Mouse (Mus musculus): ENCODE measurements at regions not wholly inside any gene's neighbourhood (a gene's known extent, or its start where the extent isn't known, plus 50 kb on each side); places are given as distances from the start of the nearest gene placed in this dataset. TPM values are rescaled to one million over a fixed set of nuclear protein-coding genes. Genes with fewer than 3 reads are reported as not detected.

GRCm38 (mm10) chr4:137117471-137118331, 69.1 kb upstream of the Zbtb40 start:
- Histone ChIP-seq H3K9ac (replicated peaks; ENCODE audit: low read length, poor library complexity, severe bottlenecking) (peak overlapping the region; percentile 40), H3K4me3 (ENCODE audit: low read depth, low read length) (peak overlapping the region; percentile 25), H3K27me3 (ENCODE audit: insufficient read depth, low read length) (no peaks in the 10 kb centered on the region), H3K4me1 (ENCODE audit: insufficient read depth, low read length) (peaks cover 3% of the 10 kb centered on the region; the same call in 1 of the 2 replicates), H3K36me3 (ENCODE audit: insufficient read depth, low read length) (no peaks in the 10 kb centered on the region), H3K4me2 (ENCODE audit: low read depth, low read length, poor library complexity, severe bottlenecking) (peak overlapping the region; percentile 56), H3K27ac (ENCODE audit: low read depth, low read length) (peak overlapping the region; percentile 39; the same call in 1 of the 2 replicates), H3K9me3 (ENCODE audit: low read length) (no peaks in the 10 kb centered on the region)
- ATAC-seq (ENCODE audit: low FRiP score) (peak; percentile 62), DNase-seq (ENCODE audit: low spot score) (peak; percentile 53)
- TF ChIP-seq CTCF (IDR thresholded peaks at IDR 0.05): peak; percentile 17
- WGBS: under 1% methylated on average over 26 of the region's 27 CpGs

GRCm38 (mm10) chr4:137115062-137115461, 66.5 kb upstream of the Zbtb40 start:
- 80% methylated on average over 14 of the region's 14 CpGs for WGBS
- DNase-seq (ENCODE audit: low spot score) (no peak), ATAC-seq (ENCODE audit: low FRiP score) (no peak)
- no peak for TF ChIP-seq CTCF (IDR thresholded peaks at IDR 0.05)
- H3K9ac ChIP-seq (replicated peaks; ENCODE audit: low read length, poor library complexity, severe bottlenecking): no peak overlapping the region
- no peak overlapping the region for H3K27ac ChIP-seq (ENCODE audit: low read depth, low read length)
- H3K4me3 ChIP-seq (ENCODE audit: low read depth, low read length): no peak overlapping the region
- H3K27me3 ChIP-seq (ENCODE audit: insufficient read depth, low read length): no peaks in the 10 kb centered on the region
- peaks cover 3% of the 10 kb centered on the region; the same call in 1 of the 2 replicates for H3K4me1 ChIP-seq (ENCODE audit: insufficient read depth, low read length)
- H3K9me3 ChIP-seq (ENCODE audit: low read length): no peaks in the 10 kb centered on the region
- no peak overlapping the region for H3K4me2 ChIP-seq (ENCODE audit: low read depth, low read length, poor library complexity, severe bottlenecking)
- no peaks in the 10 kb centered on the region for H3K36me3 ChIP-seq (ENCODE audit: insufficient read depth, low read length)

- Histone ChIP-seq H3K36me3 (ENCODE audit: insufficient read depth, low read length) (no peaks in the 10 kb centered on the region), H3K9ac (replicated peaks; ENCODE audit: low read length, poor library complexity, severe bottlenecking) (no peak overlapping the region), H3K27me3 (ENCODE audit: insufficient read depth, low read length) (no peaks in the 10 kb centered on the region), H3K9me3 (ENCODE audit: low read length) (no peaks in the 10 kb centered on the region), H3K4me2 (ENCODE audit: low read depth, low read length, poor library complexity, severe bottlenecking) (no peak overlapping the region), H3K4me3 (ENCODE audit: low read depth, low read length) (no peak overlapping the region), H3K4me1 (ENCODE audit: insufficient read depth, low read length) (no peaks in the 10 kb centered on the region), H3K27ac (ENCODE audit: low read depth, low read length) (no peak overlapping the region)
- DNase-seq (ENCODE audit: low spot score) (no peak), ATAC-seq (ENCODE audit: low FRiP score) (no peak)
- TF ChIP-seq CTCF (IDR thresholded peaks at IDR 0.05): no peak
- 58% methylated on average over 10 of the region's 10 CpGs for WGBS
Observed at GRCm38 (mm10) chr4:137110276-137110675, 61.7 kb upstream of the Zbtb40 start.

DNA sequence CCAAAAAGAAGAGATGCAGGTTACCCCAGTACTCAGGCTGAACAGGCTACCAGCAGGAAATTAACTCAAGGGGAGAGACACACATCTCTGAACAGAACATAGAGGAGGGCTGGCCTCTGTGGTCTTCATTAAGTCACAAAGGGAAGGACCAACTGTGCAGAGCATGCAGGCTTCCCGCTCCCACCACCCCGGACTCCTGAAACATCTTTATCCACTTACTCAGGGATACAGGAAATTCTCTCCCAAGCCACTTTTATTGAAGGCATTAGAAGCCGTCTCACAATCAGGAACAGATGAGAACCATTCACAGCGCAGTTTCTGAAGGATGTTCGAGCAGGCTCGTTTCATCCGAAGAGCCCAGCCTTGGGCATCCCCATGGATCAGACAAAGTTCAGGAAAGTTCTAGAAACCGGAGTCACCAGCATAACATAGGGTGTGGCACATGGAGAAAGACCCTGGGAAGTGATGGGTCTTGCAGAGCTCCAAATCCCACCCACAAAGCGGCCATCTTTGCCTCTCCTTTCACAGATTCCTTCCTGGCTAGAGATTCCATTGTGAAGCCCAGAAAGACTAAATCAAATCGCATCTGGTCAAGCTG, 55.9 kb upstream of the Zbtb40 start:
- 76% methylated on average over 10 of the region's 10 CpGs for WGBS
- Histone ChIP-seq H3K27me3 (ENCODE audit: insufficient read depth, low read length) (no peaks in the 10 kb centered on the region), H3K4me1 (ENCODE audit: insufficient read depth, low read length) (no peaks in the 10 kb centered on the region), H3K36me3 (ENCODE audit: insufficient read depth, low read length) (no peaks in the 10 kb centered on the region), H3K9ac (replicated peaks; ENCODE audit: low read length, poor library complexity, severe bottlenecking) (no peak overlapping the region), H3K4me3 (ENCODE audit: low read depth, low read length) (no peak overlapping the region), H3K27ac (ENCODE audit: low read depth, low read length) (no peak overlapping the region), H3K4me2 (ENCODE audit: low read depth, low read length, poor library complexity, severe bottlenecking) (no peak overlapping the region), H3K9me3 (ENCODE audit: low read length) (no peaks in the 10 kb centered on the region)
- no peak for DNase-seq (ENCODE audit: low spot score)
- ATAC-seq (ENCODE audit: low FRiP score): no peak
- no peak for TF ChIP-seq CTCF (IDR thresholded peaks at IDR 0.05)

- no peak overlapping the region for H3K4me3 ChIP-seq (ENCODE audit: low read depth, low read length)
- no peak overlapping the region for H3K9ac ChIP-seq (replicated peaks; ENCODE audit: low read length, poor library complexity, severe bottlenecking)
- H3K27me3 ChIP-seq (ENCODE audit: insufficient read depth, low read length): no peaks in the 10 kb centered on the region
- no peaks in the 10 kb centered on the region for H3K4me1 ChIP-seq (ENCODE audit: insufficient read depth, low read length)
- no peak overlapping the region for H3K27ac ChIP-seq (ENCODE audit: low read depth, low read length)
- H3K36me3 ChIP-seq (ENCODE audit: insufficient read depth, low read length): no peaks in the 10 kb centered on the region
- ATAC-seq (ENCODE audit: low FRiP score) (no peak), DNase-seq (ENCODE audit: low spot score) (no peak)
- H3K4me2 ChIP-seq (ENCODE audit: low read depth, low read length, poor library complexity, severe bottlenecking): no peak overlapping the region
- TF ChIP-seq CTCF (IDR thresholded peaks at IDR 0.05): no peak
- no peaks in the 10 kb centered on the region for H3K9me3 ChIP-seq (ENCODE audit: low read length)
- 89% methylated on average over 12 of the region's 12 CpGs for WGBS
Observed at GRCm38 (mm10) chr4:137101169-137101568, 52.6 kb upstream of the Zbtb40 start.

DNA sequence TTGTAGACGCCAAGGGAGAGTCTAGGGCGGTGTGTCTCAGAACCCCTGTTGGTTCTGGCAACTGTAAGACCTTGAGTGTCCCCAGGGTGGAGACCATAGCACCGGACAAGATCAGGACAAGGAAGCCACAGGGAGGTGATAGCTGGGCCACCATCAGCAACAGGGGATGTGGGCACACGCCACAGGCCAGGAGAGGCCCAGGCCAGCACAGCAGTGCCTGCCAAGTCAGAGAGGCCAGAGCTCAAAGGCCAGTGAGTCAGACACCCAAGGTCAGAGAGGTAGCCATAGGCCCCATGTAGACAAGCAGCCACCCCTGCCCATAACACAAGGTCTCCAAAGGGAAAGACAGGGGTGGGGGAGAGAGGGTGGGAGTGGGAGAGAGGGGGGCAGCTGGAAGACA, 52.2 kb upstream of the Zbtb40 start:
- Histone ChIP-seq H3K9ac (replicated peaks; ENCODE audit: low read length, poor library complexity, severe bottlenecking) (no peak overlapping the region), H3K4me3 (ENCODE audit: low read depth, low read length) (no peak overlapping the region), H3K27me3 (ENCODE audit: insufficient read depth, low read length) (no peaks in the 10 kb centered on the region), H3K4me2 (ENCODE audit: low read depth, low read length, poor library complexity, severe bottlenecking) (no peak overlapping the region), H3K9me3 (ENCODE audit: low read length) (no peaks in the 10 kb centered on the region), H3K4me1 (ENCODE audit: insufficient read depth, low read length) (no peaks in the 10 kb centered on the region), H3K36me3 (ENCODE audit: insufficient read depth, low read length) (no peaks in the 10 kb centered on the region), H3K27ac (ENCODE audit: low read depth, low read length) (no peak overlapping the region)
- WGBS: 95% methylated on average over 4 of the region's 4 CpGs
- no peak for DNase-seq (ENCODE audit: low spot score)
- no peak for ATAC-seq (ENCODE audit: low FRiP score)
- no peak for TF ChIP-seq CTCF (IDR thresholded peaks at IDR 0.05)

Small RNA genes in the stretch of these regions (microRNA-seq; reads per million reads assigned to microRNA genes)
- gene Gm23263 (ENCODE audit: borderline number of aligned reads) (not detected), gene Gm25399 (ENCODE audit: borderline number of aligned reads) (not detected)
